19 mouse cellular contexts compared by ENCODE assay signal in the genomic region with DNA sequence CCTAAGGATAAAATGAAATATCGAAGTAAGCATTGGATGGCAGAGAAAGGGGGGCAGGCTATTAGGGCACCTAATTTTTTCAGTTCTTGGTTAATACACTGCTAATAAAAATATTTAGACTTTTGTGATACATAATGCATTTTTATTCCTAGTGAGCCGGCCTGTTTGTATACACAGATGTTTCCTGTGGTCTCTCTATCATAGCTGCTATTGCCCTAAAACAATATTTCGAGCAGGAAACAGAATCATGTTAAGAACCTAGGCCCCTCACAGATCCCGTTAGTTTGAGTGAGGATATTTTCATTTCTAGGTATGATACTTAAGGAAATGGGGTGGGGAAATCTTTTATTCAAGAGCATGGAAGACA.
"Had no signal": no experiment of that assay in that cellular context is flagged by ENCODE, and none has a peak within 500 bp of the region (broad histone marks: within the 10 kb centered on the region; RNA-seq: fewer than 3 reads in every experiment).

No protein-coding gene starts in this region.

- H3K4me1 ChIP-seq: kidney, embryonic 15.5 days; liver, embryonic 13.5 days; midbrain, embryonic 12.5 days; stomach, embryonic 15.5 days had no signal

- H3K9me3 ChIP-seq: kidney, embryonic 15.5 days; liver, embryonic 13.5 days; midbrain, embryonic 12.5 days; stomach, embryonic 15.5 days had no signal

- H3K9ac ChIP-seq: kidney, embryonic 15.5 days; liver, embryonic 13.5 days; midbrain, embryonic 12.5 days; stomach, embryonic 15.5 days had no signal

- H3K36me3 ChIP-seq: kidney, embryonic 15.5 days; liver, embryonic 13.5 days; midbrain, embryonic 12.5 days; stomach, embryonic 15.5 days had no signal

- H3K27ac ChIP-seq: kidney, embryonic 15.5 days; left cerebral cortex, adult 2 months; liver, embryonic 13.5 days; stomach, embryonic 15.5 days had no signal

- ATAC-seq: lung, postnatal 0 days; midbrain, embryonic 16.5 days had no signal

- H3K4me3 ChIP-seq: kidney, embryonic 15.5 days; left cerebral cortex, adult 2 months; liver, embryonic 13.5 days; midbrain, embryonic 12.5 days; myocyte; stomach, embryonic 15.5 days had no signal

- H3K4me2 ChIP-seq: kidney, embryonic 15.5 days; liver, embryonic 13.5 days; midbrain, embryonic 12.5 days; stomach, embryonic 15.5 days had no signal

- DNase-seq: kidney, adult 11 months; kidney, adult 8-10 months; kidney, postnatal 10 days; kidney, postnatal 36 days; layer of hippocampus, postnatal 36 days; liver, embryonic 13.5 days; lung, postnatal 4 days; retina, postnatal 1 day; right cerebral cortex, postnatal 25 days; spleen, adult 18-20 months; thymus, adult 18-20 months; thymus, postnatal 36 days had no signal
